Mouse (Mus musculus): Measurements from ENCODE around the gene Vps13d.

The Vps13d gene

GRCm38 (mm10) chr4:144968371-144968770 is 226.4 kb downstream of the Vps13d start:
- DNase-seq: no peak

- no peak for DNase-seq
Observed at GRCm38 (mm10) chr4:144965255-144965654, 229.6 kb downstream of the Vps13d start.

GRCm38 (mm10) chr4:144961696-144962095 is 233.1 kb downstream of the Vps13d start:
- DNase-seq: no peak

GRCm38 (mm10) chr4:144961232-144961631 is 233.6 kb downstream of the Vps13d start:
- DNase-seq: no peak

GRCm38 (mm10) chr4:144960188-144960904 is 234.5 kb downstream of the Vps13d start:
- DNase-seq: no peak

- no peak for DNase-seq
Observed at GRCm38 (mm10) chr4:144957721-144958120, 237.1 kb downstream of the Vps13d start.

GRCm38 (mm10) chr4:144957186-144957585 is 237.6 kb downstream of the Vps13d start:
- DNase-seq: no peak

- DNase-seq: no peak
Observed at GRCm38 (mm10) chr4:144956293-144956692, 238.5 kb downstream of the Vps13d start.

GRCm38 (mm10) chr4:144955863-144956262 is 238.9 kb downstream of the Vps13d start:
- DNase-seq: no peak

- no peak for DNase-seq
Observed at GRCm38 (mm10) chr4:144953421-144953820, 241.4 kb downstream of the Vps13d start.

GRCm38 (mm10) chr4:144951859-144952258 is 242.9 kb downstream of the Vps13d start:
- no peak for DNase-seq

GRCm38 (mm10) chr4:144950883-144951282 is 243.9 kb downstream of the Vps13d start:
- no peak for DNase-seq

GRCm38 (mm10) chr4:144950327-144950711 is 244.5 kb downstream of the Vps13d start:
- DNase-seq: no peak

- no peak for DNase-seq
Observed at GRCm38 (mm10) chr4:144949441-144950326, 245.1 kb downstream of the Vps13d start.

- no peak for DNase-seq
Observed at GRCm38 (mm10) chr4:144947738-144948390, 246.9 kb downstream of the Vps13d start.

- no peak for DNase-seq
Observed at GRCm38 (mm10) chr4:144943273-144943672, 251.5 kb downstream of the Vps13d start.

GRCm38 (mm10) chr4:144942433-144942832 is 252.4 kb downstream of the Vps13d start:
- no peak for DNase-seq

GRCm38 (mm10) chr4:144940796-144941462 is 253.9 kb downstream of the Vps13d start:
- no peak for DNase-seq

GRCm38 (mm10) chr4:144939847-144940411 is 254.9 kb downstream of the Vps13d start:
- no peak for DNase-seq

GRCm38 (mm10) chr4:144936563-144937154 is 258.1 kb downstream of the Vps13d start:
- DNase-seq: no peak

- no peak for DNase-seq
Observed at GRCm38 (mm10) chr4:144934501-144934900, 260.3 kb downstream of the Vps13d start.

- DNase-seq: no peak
Observed at GRCm38 (mm10) chr4:144931167-144931566, 263.6 kb downstream of the Vps13d start.

Measured in thymus, adult 18-20 months (tissue).